Mouse (Mus musculus): ENCODE results near the gene AU022252. TPM values are rescaled to one million over a fixed set of nuclear protein-coding genes. Genes with fewer than 3 reads are reported as not detected.

The AU022252 gene
- polyA plus RNA-seq, 1 experiment from 2014 or later: 33.0 TPM

DNA sequence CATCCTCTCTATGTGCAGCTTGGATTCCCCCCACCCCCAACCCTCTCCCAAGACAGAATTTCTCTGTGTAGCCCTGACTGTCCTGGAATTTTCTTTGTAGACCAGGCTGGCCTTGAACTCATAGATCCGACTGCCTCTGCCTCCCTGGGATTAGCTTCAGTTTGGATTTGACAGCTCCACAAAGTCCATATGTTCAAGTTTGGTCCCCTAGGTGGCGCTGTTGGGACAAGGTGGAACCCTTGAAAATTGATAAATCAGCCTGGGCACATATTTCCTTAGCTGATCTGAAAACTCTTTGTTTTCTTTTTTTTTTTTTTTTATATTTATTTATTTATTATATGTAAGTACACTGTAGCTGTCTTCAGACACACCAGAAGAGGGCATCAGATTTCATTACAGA lies 75.3 kb downstream of the AU022252 start:
- ATAC-seq (ENCODE audit: insufficient number of reproducible peaks, insufficient read depth, low FRiP score, low TSS enrichment, low read depth): no peak
- no peaks in the 10 kb centered on the region for H3K4me1 ChIP-seq

More for the DNA sequence above, 75.3 kb downstream of the AU022252 start:
- Histone ChIP-seq H3K4me2 (no peak overlapping the region), H3K27me3 (no peaks in the 10 kb centered on the region), H3K36me3 (no peaks in the 10 kb centered on the region), H3K4me3 (no peak overlapping the region), H3K9me3 (no peaks in the 10 kb centered on the region), H3K9ac (no peak overlapping the region), H3K27ac (no peak overlapping the region)
- WGBS: 28% methylated on average over 2 of the region's 2 CpGs

Other genes starting within 250 kb of the AU022252 start
- 116 and 123 TPM in 2 replicates for gene Slc2a1, start 124.0 kb downstream of the AU022252 start, polyA plus RNA-seq (2015; fragmentation: Nextera tagmentation; extraction: Ambion mirVana)
- gene Zfp691, start 58.5 kb downstream of the AU022252 start, polyA plus RNA-seq (2015; fragmentation: Nextera tagmentation; extraction: Ambion mirVana): 7.3 and 8.5 TPM in 2 replicates
- gene Ermap, start 42.7 kb downstream of the AU022252 start, polyA plus RNA-seq (2015; fragmentation: Nextera tagmentation; extraction: Ambion mirVana): 2.6 and 5.4 TPM in 2 replicates
- 199 and 212 TPM in 2 replicates for gene Svbp, start 37.4 kb downstream of the AU022252 start, polyA plus RNA-seq (2015; fragmentation: Nextera tagmentation; extraction: Ambion mirVana)
- not detected in 2 replicates for gene Tmem269, start 14.5 kb downstream of the AU022252 start, polyA plus RNA-seq (2015; fragmentation: Nextera tagmentation; extraction: Ambion mirVana)
- 58.0 and 64.9 TPM in 2 replicates for gene P3h1, start 203 bp upstream of the AU022252 start, polyA plus RNA-seq (2015; fragmentation: Nextera tagmentation; extraction: Ambion mirVana)
- gene Cldn19, start 22.7 kb upstream of the AU022252 start, polyA plus RNA-seq (2015; fragmentation: Nextera tagmentation; extraction: Ambion mirVana): 0.24 TPM in 1 of 2 replicates, not detected in the other
- gene Ybx1, start 61.9 kb upstream of the AU022252 start, polyA plus RNA-seq (2015; fragmentation: Nextera tagmentation; extraction: Ambion mirVana): 680 and 805 TPM in 2 replicates
- 103 and 125 TPM in 2 replicates for gene Ppih, start 87.8 kb upstream of the AU022252 start, polyA plus RNA-seq (2015; fragmentation: Nextera tagmentation; extraction: Ambion mirVana)
- 5.0 and 6.4 TPM in 2 replicates for gene Ccdc30, start 182.8 kb upstream of the AU022252 start, polyA plus RNA-seq (2015; fragmentation: Nextera tagmentation; extraction: Ambion mirVana)
- 28.3 and 32.2 TPM in 2 replicates for gene Ppcs, start 189.7 kb upstream of the AU022252 start, polyA plus RNA-seq (2015; fragmentation: Nextera tagmentation; extraction: Ambion mirVana)
- gene Zmynd12, start 190.1 kb upstream of the AU022252 start, polyA plus RNA-seq (2015; fragmentation: Nextera tagmentation; extraction: Ambion mirVana): 0.63 TPM in 1 of 2 replicates, not detected in the other

Data from embryonic facial prominence, embryonic 13.5 days (tissue).